Mouse (Mus musculus) ES-E14 (cell line): ENCODE results near the gene Fancb. TPM values are rescaled to one million over a fixed set of nuclear protein-coding genes. Genes with fewer than 3 reads are reported as not detected.

Experiments used
- DNase-seq: peaks from one replicate; pipeline ENCODE4 v3.0.0-alpha.2; 2013; ENCODE audit warnings: low read depth, low spot score
- H3K27ac ChIP-seq: 2 replicates; pipeline ENCODE4 v1.5.1; 2012; ENCODE audit warnings: low read depth, mild to moderate bottlenecking, low read length, moderate library complexity, mixed read lengths; ENCODE audit not compliant: poor library complexity, insufficient read depth, severe bottlenecking
- H3K36me3 ChIP-seq: 2 replicates; pipeline ENCODE4 v1.6.1; 2012; ENCODE audit warnings: mild to moderate bottlenecking, low read length, moderate library complexity, mixed read lengths; ENCODE audit not compliant: control insufficient read depth, poor library complexity, insufficient read depth, severe bottlenecking
- H3K4me1 ChIP-seq, 2 experiments: fragments of 150-350 bp in 1 of 2; sonication (generic) in 1 of 2; 2 replicates each; pipeline ENCODE4 v1.6.1; 2012; ENCODE audit warnings: low read length in 2 of 2, mild to moderate bottlenecking in 1 of 2, mixed read lengths in 1 of 2; ENCODE audit not compliant: control insufficient read depth in 2 of 2, insufficient read depth in 2 of 2, poor library complexity in 1 of 2
- H3K4me3 ChIP-seq, 2 experiments: fragments of 150-350 bp in 1 of 2; sonication (generic) in 1 of 2; 2 replicates each; pipeline ENCODE4 v1.5.1; 2012; ENCODE audit warnings: low read length in 2 of 2, low read depth in 1 of 2, mild to moderate bottlenecking in 1 of 2, mixed read lengths in 1 of 2; ENCODE audit not compliant: insufficient read depth in 1 of 2, poor library complexity in 1 of 2, severe bottlenecking in 1 of 2
- H3K9ac ChIP-seq: 2 replicates; pipeline ENCODE4 v1.6.1; 2012; ENCODE audit warnings: low read depth, mild to moderate bottlenecking, low read length, mixed read lengths; ENCODE audit not compliant: poor library complexity, insufficient read depth, severe bottlenecking
- H3K9me3 ChIP-seq: fragments of 150-350 bp; sonication (generic); 2 replicates; pipeline ENCODE4 v1.6.1; 2012; ENCODE audit warnings: low read depth, mild to moderate bottlenecking, low read length; ENCODE audit not compliant: control insufficient read depth, insufficient read depth
- CHD2 ChIP-seq: IDR thresholded peaks from 2 replicates; pipeline ENCODE4 v1.6.1; 2014; ENCODE audit warnings: mild to moderate bottlenecking, low read depth, low read length, inconsistent platforms
- HCFC1 ChIP-seq: IDR thresholded peaks from 2 replicates; pipeline ENCODE4 v1.6.1; 2012; ENCODE audit warnings: low read length, inconsistent platforms, borderline replicate concordance; ENCODE audit not compliant: insufficient read depth
- MAFK ChIP-seq: IDR thresholded peaks from 2 replicates; pipeline ENCODE4 v1.6.1; 2014; ENCODE audit warnings: mild to moderate bottlenecking, low read depth, low read length, inconsistent platforms; ENCODE audit not compliant: insufficient read depth
- ZC3H11A ChIP-seq: IDR thresholded peaks from 2 replicates; pipeline ENCODE4 v1.6.1; 2012; ENCODE audit warnings: low read depth, mild to moderate bottlenecking, inconsistent platforms, low read length, borderline replicate concordance
- ZNF384 ChIP-seq: IDR thresholded peaks from 2 replicates; pipeline ENCODE4 v1.6.1; 2012; ENCODE audit warnings: low read depth, low read length, inconsistent platforms
- in situ Hi-C, 2 experiments: fragments of 600-800 bp; cut with MboI; formaldehyde crosslinking; loops; one replicate each; pipeline ENCODE4 v1.15.1; 2025; ENCODE audit warnings: low sequenced_read_pairs in 2 of 2, inconsistent platforms in 1 of 2; ENCODE audit not compliant: unreplicated experiment in 2 of 2
- total RNA-seq: library from RNA; depleted of rRNA; stranded (reverse); fragments of 300-350 nt; gene quantifications from 2 replicates; pipeline ENCODE4 v1.2.3, GENCODE M21; 2012; rRNA removed

Gene Fancb
- total RNA-seq, 1 experiment: 11.6 TPM

GRCm38 (mm10) chrX:164965750-164966448, 14.5 kb upstream of the Fancb start:
- no peaks in the 10 kb centered on the region for H3K4me1 ChIP-seq
- H3K27ac ChIP-seq: no peak overlapping the region
- no peaks in the 10 kb centered on the region for H3K9me3 ChIP-seq
- DNase-seq: no peak
- TF ChIP-seq HCFC1: no peak
- TF ChIP-seq MAFK: no peak
- TF ChIP-seq CHD2: no peak
- H3K9ac ChIP-seq: no peak overlapping the region
- H3K36me3 ChIP-seq: no peaks in the 10 kb centered on the region
- in situ Hi-C loops: no loop called here
- H3K4me3 ChIP-seq: no peak overlapping the region

DNA sequence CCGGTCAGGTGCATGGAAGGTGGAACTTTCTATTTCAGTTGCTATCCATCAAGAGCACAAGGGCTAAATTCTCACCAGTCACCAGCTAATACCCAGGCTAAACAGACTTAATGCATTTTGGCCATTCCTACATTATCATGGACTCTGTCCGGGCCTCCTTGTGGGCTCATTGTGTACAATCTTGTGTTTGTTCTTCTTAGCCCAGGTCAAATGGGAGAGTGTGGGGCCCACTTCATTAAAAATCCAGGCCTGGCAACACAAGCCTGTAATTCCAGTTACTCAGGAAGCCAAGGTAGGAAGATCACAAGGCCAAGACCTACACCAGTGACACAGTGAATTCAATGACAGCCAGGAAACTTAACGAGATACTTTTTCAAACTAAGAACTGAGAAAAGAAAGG, 9.2 kb upstream of the Fancb start:
- no peaks in the 10 kb centered on the region for H3K9me3 ChIP-seq
- no peak overlapping the region for H3K9ac ChIP-seq
- TF ChIP-seq HCFC1 (no peak), CHD2 (no peak), ZC3H11A (no peak), MAFK (no peak), ZNF384 (no peak)
- no peak overlapping the region for H3K4me3 ChIP-seq
- H3K27ac ChIP-seq: no peak overlapping the region
- in situ Hi-C loops: no loop called here
- H3K36me3 ChIP-seq: no peaks in the 10 kb centered on the region
- H3K4me1 ChIP-seq: no peaks in the 10 kb centered on the region
- no peak for DNase-seq

GRCm38 (mm10) chrX:164978866-164979265, 1.5 kb upstream of the Fancb start:
- Histone ChIP-seq H3K9me3 (no peaks in the 10 kb centered on the region), H3K36me3 (no peaks in the 10 kb centered on the region), H3K4me3 (no peak overlapping the region), H3K27ac (no peak overlapping the region), H3K4me1 (no peaks in the 10 kb centered on the region), H3K9ac (no peak overlapping the region)
- no peak for DNase-seq
- TF ChIP-seq HCFC1 (no peak), ZC3H11A (no peak), ZNF384 (no peak), CHD2 (no peak), MAFK (no peak)
- in situ Hi-C loops: no loop called here

DNA sequence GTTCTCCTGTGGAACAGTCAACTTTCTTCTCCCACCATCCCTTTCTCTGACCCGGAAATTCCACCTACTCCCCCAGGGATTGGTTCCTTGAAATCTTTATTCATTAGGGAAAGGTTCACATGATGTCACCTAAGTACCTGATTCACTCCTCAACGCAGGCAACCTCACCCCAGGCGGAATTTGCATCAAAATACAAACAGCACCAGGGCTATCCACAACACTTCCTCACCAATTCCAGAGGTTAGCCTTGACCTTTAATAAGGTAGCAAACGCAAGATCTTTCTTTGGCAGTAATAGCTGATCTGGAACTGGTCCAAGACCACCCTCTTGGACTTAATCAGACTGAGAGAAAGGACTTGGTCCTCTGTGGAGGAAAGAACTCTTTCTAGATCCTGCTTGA, 22.7 kb downstream of the Fancb start:
- H3K4me1 ChIP-seq: 0 out of 4 replicates have a peak, but pooled peaks cover 0 to 2% of the 10 kb centered on the region in 2 experiments
- peak overlapping the region; percentile 59 to 69 for H3K4me3 ChIP-seq
- 0 out of 2 replicates have a peak, but pooled peaks have one; percentile 24 for TF ChIP-seq CHD2
- no peak for TF ChIP-seq HCFC1
- no peaks in the 10 kb centered on the region for H3K36me3 ChIP-seq
- no peak overlapping the region for H3K27ac ChIP-seq
- DNase-seq: peak; percentile 48
- H3K9ac ChIP-seq: no peak overlapping the region
- in situ Hi-C loops: no loop called here
- no peaks in the 10 kb centered on the region for H3K9me3 ChIP-seq

DNA sequence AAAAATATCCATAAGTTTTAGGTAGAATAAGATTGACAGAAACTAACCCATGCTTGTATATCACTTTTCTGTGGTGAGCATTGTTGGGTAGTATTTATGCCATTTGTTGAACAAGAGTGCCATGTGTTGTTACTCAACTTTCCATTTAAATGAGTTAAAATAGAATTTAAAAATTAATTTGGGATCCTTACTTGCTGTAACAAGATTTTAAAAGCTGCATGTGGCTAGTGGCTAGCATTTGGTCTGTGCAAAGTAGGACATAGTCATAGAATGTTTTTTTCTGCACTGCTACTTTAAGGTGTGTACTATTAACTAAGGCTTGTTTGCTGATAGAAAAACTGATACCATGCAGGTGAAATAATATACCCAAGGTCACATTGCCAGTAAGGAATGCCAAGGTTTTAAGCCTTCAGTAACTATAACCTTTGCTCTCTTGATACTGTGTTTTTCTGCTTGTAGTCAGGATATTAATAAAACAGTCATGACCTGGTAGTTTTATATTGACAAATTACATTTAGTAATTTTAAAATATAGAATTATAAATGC, 24.5 kb downstream of the Fancb start, which contains the start of gene Gm17604:
TSS of gene Gm17604 (minus strand) at position 51 of the 546 bp plus-strand sequence.
- Histone ChIP-seq H3K36me3 (no peaks in the 10 kb centered on the region), H3K9ac (no peak within 1 kb of the TSS), H3K4me1 (0 out of 4 replicates have a peak, but pooled peaks cover 0 to 2% of the 10 kb centered on the region in 2 experiments), H3K4me3 (no peak within 1 kb of the TSS), H3K27ac (no peak within 1 kb of the TSS), H3K9me3 (no peaks in the 10 kb centered on the region)
- TF ChIP-seq CHD2: no peak
- no peak for TF ChIP-seq ZC3H11A
- TF ChIP-seq ZNF384: no peak
- no peak for TF ChIP-seq HCFC1
- no peak for TF ChIP-seq MAFK
- in situ Hi-C loops: no loop called here
- DNase-seq: no peak

Other genes starting within 250 kb of the Fancb start
- 14.7 and 15.4 TPM in 2 replicates for gene Mospd2, start 217 bp upstream of the Fancb start, total RNA-seq
- not detected in 2 replicates for gene Gm17604, start 24.2 kb downstream of the Fancb start, total RNA-seq